Mouse (Mus musculus) erythroblast, adult 5-6 weeks (primary cell): ENCODE measurements around the gene Man1a. TPM values are rescaled to one million over a fixed set of nuclear protein-coding genes. Genes with fewer than 3 reads are reported as not detected.

ENCODE experiments used
- ATAC-seq: replicated peaks from 2 replicates; pipeline ENCODE4 v1.8.0; 2016; ENCODE audit warnings: moderate number of reproducible peaks, mild to moderate bottlenecking, moderate TSS enrichment, inconsistent platforms; ENCODE audit not compliant: poor library complexity, low FRiP score, severe bottlenecking
- total RNA-seq, 2 experiments: library from RNA; stranded (forward) in 1 of 2; stranded (reverse) in 1 of 2; fragments of 150-400 nt in 1 of 2; fragments of 200-764, 138-1000 nt in 1 of 2; gene quantifications; 2 replicates each; pipeline versions ENCODE4 v1.2.3 to v1.2.4; 2015 to 2017; ENCODE audit warnings: low replicate concordance in 2 of 2

Man1a gene
- total RNA-seq, 2 experiments from 2014 or later: 127 to 163 TPM

GRCm38 (mm10) chr10:54063551-54064260, 12.7 kb downstream of the Man1a start:
- ATAC-seq: no peak

- ATAC-seq: no peak
Measured at GRCm38 (mm10) chr10:54062835-54063234, 13.6 kb downstream of the Man1a start.

GRCm38 (mm10) chr10:54061159-54061558, 15.2 kb downstream of the Man1a start:
- ATAC-seq: no peak

- no peak for ATAC-seq
Measured at GRCm38 (mm10) chr10:54060587-54060986, 15.8 kb downstream of the Man1a start.

GRCm38 (mm10) chr10:54059679-54060249, 16.6 kb downstream of the Man1a start:
- no peak for ATAC-seq

- ATAC-seq: no peak
Measured at GRCm38 (mm10) chr10:54059092-54059496, 17.3 kb downstream of the Man1a start.

GRCm38 (mm10) chr10:54058657-54059056, 17.8 kb downstream of the Man1a start:
- no peak for ATAC-seq

- ATAC-seq: no peak
Measured at GRCm38 (mm10) chr10:54054188-54054587, 22.2 kb downstream of the Man1a start.

- no peak for ATAC-seq
Measured at GRCm38 (mm10) chr10:54047885-54048284, 28.5 kb downstream of the Man1a start.

GRCm38 (mm10) chr10:54043358-54043757, 33.1 kb downstream of the Man1a start:
- peak; percentile 72 for ATAC-seq

GRCm38 (mm10) chr10:54042212-54042840, 34.1 kb downstream of the Man1a start:
- ATAC-seq: peak; percentile 76

- peak; percentile 52 for ATAC-seq
Measured at GRCm38 (mm10) chr10:54040261-54041165, 35.9 kb downstream of the Man1a start.

GRCm38 (mm10) chr10:54039754-54040153, 36.7 kb downstream of the Man1a start:
- ATAC-seq: no peak

GRCm38 (mm10) chr10:54038734-54039133, 37.7 kb downstream of the Man1a start:
- peak; percentile 44 for ATAC-seq

- peak; percentile 69 for ATAC-seq
Measured at GRCm38 (mm10) chr10:54038180-54038579, 38.2 kb downstream of the Man1a start.

GRCm38 (mm10) chr10:54037348-54038010, 38.9 kb downstream of the Man1a start:
- ATAC-seq: no peak

- no peak for ATAC-seq
Measured at GRCm38 (mm10) chr10:54035586-54035985, 40.8 kb downstream of the Man1a start.

- ATAC-seq: no peak
Measured at GRCm38 (mm10) chr10:54034779-54035178, 41.6 kb downstream of the Man1a start.

- ATAC-seq: peak; percentile 83
Measured at GRCm38 (mm10) chr10:54032316-54033092, 43.9 kb downstream of the Man1a start.
